ENCODE assay signal across 30 mouse cellular contexts in the genomic region with DNA sequence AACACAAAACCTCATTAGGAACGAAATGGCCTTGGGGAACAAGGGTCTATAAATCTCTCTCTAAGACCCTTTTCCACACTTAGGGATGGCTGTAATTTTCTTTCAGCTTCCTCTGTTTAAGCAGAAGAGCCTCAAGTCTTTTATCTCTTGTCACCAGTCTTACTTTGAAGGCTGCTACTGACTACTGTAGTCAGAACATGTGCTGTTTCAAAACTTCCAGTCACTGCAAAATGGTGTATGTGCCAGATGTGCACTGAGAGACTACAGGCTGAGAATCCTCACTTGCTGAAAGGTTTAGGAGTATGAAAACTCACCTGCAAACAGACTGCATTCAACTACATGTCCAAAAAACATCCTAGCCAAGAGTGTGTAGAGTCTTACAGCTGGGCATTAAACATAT.
DNase-seq lines count a peak whose midpoint lies in the region; ATAC-seq and TF ChIP-seq lines count a peak whose summit lies in the region.
"Had no signal": no experiment of that assay in that cellular context is flagged by ENCODE, and none has a peak within 500 bp of the region (broad histone marks: within the 10 kb centered on the region; RNA-seq: fewer than 3 reads in every experiment).

No protein-coding gene starts in this region.

- H3K36me3 ChIP-seq in heart, embryonic 12.5 days: no peaks in the 10 kb centered on the region
- no peaks in the 10 kb centered on the region for H3K36me3 ChIP-seq in liver, embryonic 14.5 days (replicated peaks; ENCODE audit: control insufficient read depth, insufficient read depth, low read depth)
- no peaks in the 10 kb centered on the region for H3K36me3 ChIP-seq in forebrain, embryonic 14.5 days (ENCODE audit: control insufficient read depth, insufficient read depth, low read length)
- no peaks in the 10 kb centered on the region for H3K36me3 ChIP-seq in thymus, adult 2 months (ENCODE audit: control insufficient read depth, insufficient read depth, low read length)
- H3K36me3 ChIP-seq: hindbrain, embryonic 13.5 days; limb, embryonic 10.5 days; limb, embryonic 15.5 days had no signal

- 56% methylated on average over 1 of the region's 1 CpGs for WGBS in heart, embryonic 12.5 days
- 56% methylated on average over 1 of the region's 1 CpGs for WGBS in liver, embryonic 14.5 days (ENCODE audit: insufficient replicate concordance)
- WGBS in forebrain, embryonic 14.5 days: 74% methylated on average over 1 of the region's 1 CpGs
- WGBS in thymus, adult 2 months: 100% methylated on average over 1 of the region's 1 CpGs

- no peaks in the 10 kb centered on the region for H3K9me3 ChIP-seq in heart, embryonic 12.5 days (replicated peaks)
- no peaks in the 10 kb centered on the region for H3K9me3 ChIP-seq in liver, embryonic 14.5 days (ENCODE audit: control insufficient read depth, low read length)
- no peaks in the 10 kb centered on the region for H3K9me3 ChIP-seq in forebrain, embryonic 14.5 days (replicated peaks; ENCODE audit: control insufficient read depth, low read length)
- H3K9me3 ChIP-seq: hindbrain, embryonic 13.5 days; limb, embryonic 10.5 days; limb, embryonic 15.5 days had no signal

- no peak for TF ChIP-seq POLR2A in thymus, adult 2 months (IDR thresholded peaks at IDR 0.05; ENCODE audit: control insufficient read depth, extremely low read depth, insufficient read depth, low read length, poor library complexity)

- peak; percentile 29 for DNase-seq in heart, adult 11 months
- no peak for DNase-seq in liver, embryonic 14.5 days (ENCODE audit: low read depth in 3 of 3, low spot score in 3 of 3)
- no peak for DNase-seq in gastrocnemius, postnatal 25 days
- DNase-seq in forebrain, embryonic 14.5 days (ENCODE audit: low spot score): no peak
- DNase-seq in thymus, adult 2 months: no peak
- DNase-seq: adrenal gland, postnatal 14 days; cerebellum, adult 11-12 months; cerebellum, postnatal 10 days; forebrain, postnatal 0 days; heart, postnatal 4 days; kidney, adult 8-10 months; kidney, postnatal 10 days; layer of hippocampus, postnatal 36 days; lung, postnatal 4 days; right cerebral cortex, postnatal 25 days; spleen, adult 18-20 months; thymus, postnatal 4 days had no signal

- TF ChIP-seq EP300 in liver, embryonic 14.5 days (IDR thresholded peaks at IDR 0.05; ENCODE audit: low read depth): peak; percentile 43; the same call in 1 of the 2 replicates

- H3K9ac ChIP-seq in heart, embryonic 12.5 days: no peak overlapping the region
- H3K9ac ChIP-seq in liver, embryonic 14.5 days (replicated peaks): 0 out of 2 replicates have a peak overlapping the region, but pooled peaks have one; percentile 24
- no peak overlapping the region for H3K9ac ChIP-seq in forebrain, embryonic 14.5 days (ENCODE audit: low read length)
- H3K9ac ChIP-seq: forebrain, postnatal 0 days; hindbrain, embryonic 13.5 days; limb, embryonic 15.5 days had no signal

- no peak for TF ChIP-seq CTCF in liver, embryonic 14.5 days (IDR thresholded peaks at IDR 0.05; ENCODE audit: low read depth)
- no peak for TF ChIP-seq CTCF in thymus, adult 2 months (IDR thresholded peaks at IDR 0.05; ENCODE audit: borderline replicate concordance, control insufficient read depth, extremely low read depth, insufficient read depth, low read length, poor library complexity)

- ATAC-seq in heart, embryonic 12.5 days (ENCODE audit: insufficient number of reproducible peaks, low FRiP score): no peak
- 0 out of 2 replicates have a peak, but pooled peaks have one; percentile 29 for ATAC-seq in common myeloid progenitor, adult 5-6 weeks (replicated peaks; ENCODE audit: low read depth, poor library complexity, severe bottlenecking)
- peak; percentile 62; the same call in 1 of the 2 replicates for ATAC-seq in liver, embryonic 14.5 days (ENCODE audit: insufficient read depth)
- ATAC-seq in megakaryocyte-erythroid progenitor cell, adult 5-6 weeks (replicated peaks; ENCODE audit: low FRiP score, low TSS enrichment, poor library complexity, severe bottlenecking): peak; percentile 78
- no peak for ATAC-seq in forebrain, embryonic 14.5 days
- ATAC-seq: forebrain, postnatal 0 days; intestine, embryonic 16.5 days; lung, postnatal 0 days; midbrain, embryonic 16.5 days; Patski had no signal

- no peak overlapping the region for H3K4me2 ChIP-seq in heart, embryonic 12.5 days
- peak overlapping the region; percentile 50 for H3K4me2 ChIP-seq in liver, embryonic 14.5 days (ENCODE audit: low read depth)
- H3K4me2 ChIP-seq in forebrain, embryonic 14.5 days (ENCODE audit: low read length): no peak overlapping the region
- H3K4me2 ChIP-seq: heart, embryonic 11.5 days; hindbrain, embryonic 13.5 days; limb, embryonic 15.5 days; midbrain, embryonic 11.5 days had no signal

- H3K27ac ChIP-seq in heart, embryonic 12.5 days (ENCODE audit: poor library complexity, severe bottlenecking): no peak overlapping the region
- peak overlapping the region; percentile 62 for H3K27ac ChIP-seq in liver, embryonic 14.5 days
- no peak overlapping the region for H3K27ac ChIP-seq in forebrain, embryonic 14.5 days (ENCODE audit: low read depth, low read length)
- no peak overlapping the region for H3K27ac ChIP-seq in thymus, adult 2 months (ENCODE audit: control insufficient read depth, insufficient read depth, low read length)
- H3K27ac ChIP-seq: hindbrain, embryonic 13.5 days; limb, embryonic 10.5 days; limb, embryonic 15.5 days had no signal

- H3K27me3 ChIP-seq in heart, embryonic 12.5 days (replicated peaks): no peaks in the 10 kb centered on the region
- H3K27me3 ChIP-seq in liver, embryonic 14.5 days (ENCODE audit: control insufficient read depth, insufficient read depth, low read length): no peaks in the 10 kb centered on the region
- no peaks in the 10 kb centered on the region for H3K27me3 ChIP-seq in forebrain, embryonic 14.5 days (replicated peaks; ENCODE audit: control insufficient read depth, insufficient read depth, low read length)
- H3K27me3 ChIP-seq in thymus, adult 2 months (ENCODE audit: control insufficient read depth, insufficient read depth, low read length): no peaks in the 10 kb centered on the region
- H3K27me3 ChIP-seq: CH12.LX; hindbrain, embryonic 13.5 days; limb, embryonic 15.5 days; Patski had no signal

- no peak overlapping the region for H3K4me3 ChIP-seq in heart, embryonic 12.5 days
- no peak overlapping the region for H3K4me3 ChIP-seq in liver, embryonic 14.5 days (ENCODE audit: insufficient read depth in 1 of 2, low read depth in 2 of 2, low read length in 2 of 2)
- no peak overlapping the region for H3K4me3 ChIP-seq in forebrain, embryonic 14.5 days (ENCODE audit: low read depth, low read length)
- no peak overlapping the region for H3K4me3 ChIP-seq in thymus, adult 2 months (ENCODE audit: control insufficient read depth, insufficient read depth, low read length)
- H3K4me3 ChIP-seq: hindbrain, embryonic 13.5 days; limb, embryonic 10.5 days; limb, embryonic 15.5 days had no signal

- peaks cover 16% of the 10 kb centered on the region for H3K4me1 ChIP-seq in heart, embryonic 12.5 days (replicated peaks)
- H3K4me1 ChIP-seq in liver, embryonic 14.5 days (replicated peaks; ENCODE audit: control insufficient read depth in 2 of 2, insufficient read depth in 2 of 2, low read length in 1 of 2): peaks cover 36 to 46% of the 10 kb centered on the region in 2 experiments
- peaks cover 12% of the 10 kb centered on the region for H3K4me1 ChIP-seq in forebrain, embryonic 14.5 days (ENCODE audit: control insufficient read depth, insufficient read depth, low read length)
- H3K4me1 ChIP-seq in thymus, adult 2 months (replicated peaks; ENCODE audit: control insufficient read depth, insufficient read depth, low read length): no peaks in the 10 kb centered on the region

Comparison
In these comparisons a context has a peak if more than half of its experiments do, and no peak if none do; other contexts are left out.
1. ATAC-seq: peak in common myeloid progenitor, adult 5-6 weeks (single experiment), liver, embryonic 14.5 days (single experiment) and megakaryocyte-erythroid progenitor cell, adult 5-6 weeks (single experiment); none in heart, embryonic 12.5 days (single experiment) and forebrain, embryonic 14.5 days (single experiment).